Mouse (Mus musculus) hindbrain, embryonic 10.5 days (tissue): Measurements from ENCODE around the gene Dr1. TPM values are rescaled to one million over a fixed set of nuclear protein-coding genes. Genes with fewer than 3 reads are reported as not detected.

Experiments used
- DNase-seq: peaks from one replicate; pipeline ENCODE4 v3.0.0-alpha.2; 2017; ENCODE audit warnings: low spot score
- H3K27ac ChIP-seq: fragments of 300-500 bp; sonication (generic); 2 replicates; pipeline ENCODE4 v1.5.1; 2016; ENCODE audit warnings: mild to moderate bottlenecking, moderate library complexity
- H3K27me3 ChIP-seq: fragments of 300-500 bp; sonication (generic); 2 replicates; pipeline ENCODE4 v1.6.1; 2016; ENCODE audit warnings: mild to moderate bottlenecking; ENCODE audit not compliant: poor library complexity, insufficient read depth, severe bottlenecking
- H3K36me3 ChIP-seq: fragments of 300-500 bp; sonication (generic); 2 replicates; pipeline ENCODE4 v1.6.1; 2016; ENCODE audit warnings: mild to moderate bottlenecking, moderate library complexity
- H3K4me1 ChIP-seq: fragments of 300-500 bp; sonication (generic); replicated peaks from 2 replicates; pipeline ENCODE4 v1.6.1; 2016; ENCODE audit warnings: mild to moderate bottlenecking
- H3K4me3 ChIP-seq: fragments of 300-500 bp; sonication (generic); 2 replicates; pipeline ENCODE4 v1.5.1; 2016; ENCODE audit warnings: mild to moderate bottlenecking, moderate library complexity
- H3K9me3 ChIP-seq: fragments of 300-500 bp; sonication (generic); 2 replicates; pipeline ENCODE4 v1.6.1; 2016; ENCODE audit warnings: mild to moderate bottlenecking, moderate library complexity
- WGBS: fragments of 180-500 bp; shearing (Covaris S2); methylation state at CpG from one replicate; pipeline ENCODE4 v1.1.7; 2016; 5-methylcytosine and 5-hydroxymethylcytosine counted together
- polyA plus RNA-seq: library from polyadenylated mRNA; unstranded; fragments of >200 nt; fragmentation: Nextera tagmentation; extraction: Ambion mirVana; gene quantifications from 2 replicates; pipeline ENCODE4 v1.2.1, GENCODE M21; 2016

The Dr1 gene
- polyA plus RNA-seq, 1 experiment from 2014 or later = 40.3 TPM

- Histone ChIP-seq H3K36me3 (no peaks in the 10 kb centered on the region), H3K27me3 (no peaks in the 10 kb centered on the region), H3K4me1 (no peaks in the 10 kb centered on the region), H3K27ac (no peak overlapping the region), H3K9me3 (no peaks in the 10 kb centered on the region), H3K4me3 (no peak overlapping the region)
- 88% methylated on average over 2 of the region's 2 CpGs for WGBS
- DNase-seq = no peak
Observed at GRCm38 (mm10) chr5:108286957-108287356, 18.3 kb downstream of the Dr1 start.

DNA sequence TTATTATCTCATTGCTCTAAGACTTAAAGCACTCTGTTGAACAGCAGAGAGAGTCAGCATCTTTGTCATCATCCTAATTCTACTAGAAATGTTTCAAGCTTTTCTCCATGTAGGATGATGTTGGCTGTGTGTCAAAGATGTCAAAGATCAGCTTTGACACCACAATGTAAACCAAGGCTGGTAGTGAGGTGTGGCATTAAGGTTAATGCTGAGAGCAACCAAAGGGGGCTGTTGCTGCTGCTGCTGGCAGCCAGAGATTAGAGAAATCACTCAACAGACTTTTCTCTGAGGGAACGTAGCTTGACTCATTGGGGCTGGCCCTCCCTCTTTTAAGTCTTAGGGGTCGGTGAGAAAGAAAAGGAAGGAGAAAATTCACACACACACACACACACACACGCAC, 32.9 kb downstream of the Dr1 start:
- no peak overlapping the region for H3K27ac ChIP-seq
- H3K27me3 ChIP-seq = no peaks in the 10 kb centered on the region
- no peaks in the 10 kb centered on the region for H3K4me1 ChIP-seq
- WGBS = 70% methylated on average over 3 of the region's 3 CpGs
- DNase-seq = no peak
- H3K36me3 ChIP-seq = no peaks in the 10 kb centered on the region
- no peak overlapping the region for H3K4me3 ChIP-seq
- H3K9me3 ChIP-seq = no peaks in the 10 kb centered on the region

DNA sequence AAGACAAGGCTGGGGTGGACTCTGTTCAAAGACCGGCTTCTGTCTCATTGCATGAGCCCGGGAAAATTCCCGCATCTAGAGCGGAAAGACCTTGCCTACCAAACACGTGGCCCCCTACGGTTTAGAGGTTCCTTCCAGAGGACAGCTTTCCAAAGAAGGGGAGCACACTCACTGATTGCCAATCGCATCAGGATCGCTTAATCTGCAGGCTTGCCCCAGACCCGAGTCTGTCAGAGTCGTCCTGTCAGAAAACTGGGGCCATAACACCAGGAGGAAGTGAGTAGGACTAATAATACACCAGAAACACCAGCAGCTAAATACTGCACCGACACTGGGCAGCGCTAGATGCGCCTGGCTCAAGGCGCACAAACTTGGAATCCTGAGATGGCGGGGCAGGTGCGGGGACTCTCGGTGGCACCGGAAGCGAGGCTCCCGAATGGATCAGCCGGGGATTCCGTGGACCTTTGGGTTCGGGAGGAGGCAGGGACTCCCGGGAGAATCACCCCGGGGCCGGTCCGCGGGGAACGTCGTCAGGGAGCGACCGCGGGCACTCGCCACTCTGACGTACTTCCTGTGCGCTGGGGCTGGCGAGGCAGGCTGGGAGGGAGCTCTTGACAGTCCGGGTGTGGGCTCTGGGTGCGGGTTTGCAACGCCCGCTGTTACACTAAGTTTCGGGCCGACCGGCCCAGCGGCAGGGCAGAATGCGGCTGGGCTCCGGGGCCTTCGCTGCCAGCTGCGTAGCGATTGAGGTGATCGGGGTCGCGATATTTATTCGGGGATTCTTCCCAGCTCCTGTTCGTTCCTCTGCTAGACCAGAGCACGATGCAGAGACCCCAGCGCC, 43.7 kb downstream of the Dr1 start, which contains the start of gene Pigg:
TSS of gene Pigg (plus strand) at position 386 of the 841 bp plus-strand sequence.
- under 1% methylated on average over 57 of the region's 57 CpGs for WGBS
- no peaks in the 10 kb centered on the region for H3K9me3 ChIP-seq

GRCm38 (mm10) chr5:108313065-108313860, 44.6 kb downstream of the Dr1 start:
- Histone ChIP-seq H3K4me1 (peaks cover 12% of the 10 kb centered on the region), H3K27me3 (no peaks in the 10 kb centered on the region), H3K9me3 (no peaks in the 10 kb centered on the region), H3K27ac (peak overlapping the region; percentile 93), H3K36me3 (peaks cover 12% of the 10 kb centered on the region; the same call in 1 of the 2 replicates), H3K4me3 (peak overlapping the region; percentile 88)
- no peak for DNase-seq
- 10% methylated on average over 16 of the region's 16 CpGs for WGBS

More for the DNA sequence above, 43.7 kb downstream of the Dr1 start, which contains the start of gene Pigg:
- H3K36me3 ChIP-seq = peaks cover 4% of the 10 kb centered on the region; the same call in 1 of the 2 replicates
- peak within 1 kb of the TSS; percentile 93 for H3K27ac ChIP-seq
- H3K4me3 ChIP-seq = peak within 1 kb of the TSS; percentile 88
- no peaks in the 10 kb centered on the region for H3K27me3 ChIP-seq
- DNase-seq = peak; percentile 93
- H3K4me1 ChIP-seq = peaks cover 12% of the 10 kb centered on the region

Other genes starting within 250 kb of the Dr1 start
- 120 and 161 TPM in 2 replicates for gene Mtf2, start 203.2 kb upstream of the Dr1 start, polyA plus RNA-seq
- gene Tmed5, start 136.3 kb upstream of the Dr1 start, polyA plus RNA-seq = 27.4 and 30.1 TPM in 2 replicates
- gene Ccdc18, start 136.0 kb upstream of the Dr1 start, polyA plus RNA-seq = 7.3 and 10.8 TPM in 2 replicates
- gene Pigg, start 43.7 kb downstream of the Dr1 start, polyA plus RNA-seq = 5.8 and 6.0 TPM in 2 replicates
- gene Gm42517, start 99.0 kb downstream of the Dr1 start, polyA plus RNA-seq = not detected in 2 replicates
- gene Pde6b, start 119.5 kb downstream of the Dr1 start, polyA plus RNA-seq = 0.25 and 0.44 TPM in 2 replicates
- 397 and 447 TPM in 2 replicates for gene Atp5k, start 165.6 kb downstream of the Dr1 start, polyA plus RNA-seq
- gene Mfsd7a, start 180.0 kb downstream of the Dr1 start, polyA plus RNA-seq = 0.10 and 0.13 TPM in 2 replicates
- gene Pcgf3, start 192.3 kb downstream of the Dr1 start, polyA plus RNA-seq = 24.3 and 27.5 TPM in 2 replicates